Mouse (Mus musculus) right cerebral cortex, postnatal 36 days (tissue): ENCODE data around the gene Ccdc6.

Experiments
- DNase-seq, 2 experiments: peaks; one replicate each; pipeline ENCODE4 v3.0.0; 2022; ENCODE audit warnings: low spot score in 2 of 2, mixed read lengths in 1 of 2

Gene Ccdc6

GRCm38 (mm10) chr10:70132087-70132560 is 35.2 kb downstream of the Ccdc6 start:
- DNase-seq, result no peak

- no peak for DNase-seq
Observed at GRCm38 (mm10) chr10:70132714-70133113, 35.8 kb downstream of the Ccdc6 start.

DNA sequence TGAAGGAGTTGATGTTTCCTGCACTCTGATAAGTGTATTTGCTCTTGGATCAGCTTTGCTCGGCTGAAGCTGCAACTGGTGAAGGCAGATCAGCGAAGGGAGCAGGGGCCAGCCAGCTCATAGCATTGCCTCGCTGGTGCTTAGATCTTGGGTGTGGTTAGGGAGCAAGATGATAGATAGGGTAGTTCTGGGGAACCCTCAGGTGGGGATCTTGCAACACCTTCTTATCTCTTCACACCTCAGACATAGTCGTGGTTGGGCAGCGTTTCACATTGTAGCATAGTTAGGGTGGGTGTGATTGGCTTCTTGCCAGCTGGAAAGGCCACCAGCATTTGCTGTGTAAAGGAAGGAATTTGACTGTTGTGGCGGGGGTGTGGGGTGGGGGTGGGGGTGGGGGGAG is 36.3 kb downstream of the Ccdc6 start:
- peak; percentile 29 to 50 for DNase-seq

- DNase-seq, result no peak
Observed at GRCm38 (mm10) chr10:70135680-70136079, 38.8 kb downstream of the Ccdc6 start.

GRCm38 (mm10) chr10:70137652-70138051 is 40.7 kb downstream of the Ccdc6 start:
- no peak for DNase-seq

DNA sequence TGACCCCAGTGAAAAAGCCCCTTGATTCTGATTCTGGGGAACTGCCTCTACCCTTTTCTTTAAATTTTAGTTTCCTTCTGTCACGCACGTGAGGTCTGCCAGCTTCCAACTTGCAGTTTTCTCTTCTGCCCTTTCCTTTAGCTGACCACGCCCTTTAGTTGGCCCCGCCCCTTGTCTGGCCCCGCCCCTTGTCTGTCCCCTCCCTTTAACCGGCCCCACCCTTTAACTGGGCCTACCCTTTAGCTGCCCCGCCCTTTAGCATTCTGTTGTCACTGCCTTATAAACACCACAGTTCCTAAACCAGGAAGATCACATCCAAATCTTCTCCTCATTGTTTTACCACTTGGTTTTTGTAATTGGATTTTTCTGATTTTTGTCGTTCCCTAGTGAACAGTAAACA is 41.2 kb downstream of the Ccdc6 start:
- DNase-seq, result no peak

- no peak for DNase-seq
Observed at GRCm38 (mm10) chr10:70139368-70139767, 42.4 kb downstream of the Ccdc6 start.

DNA sequence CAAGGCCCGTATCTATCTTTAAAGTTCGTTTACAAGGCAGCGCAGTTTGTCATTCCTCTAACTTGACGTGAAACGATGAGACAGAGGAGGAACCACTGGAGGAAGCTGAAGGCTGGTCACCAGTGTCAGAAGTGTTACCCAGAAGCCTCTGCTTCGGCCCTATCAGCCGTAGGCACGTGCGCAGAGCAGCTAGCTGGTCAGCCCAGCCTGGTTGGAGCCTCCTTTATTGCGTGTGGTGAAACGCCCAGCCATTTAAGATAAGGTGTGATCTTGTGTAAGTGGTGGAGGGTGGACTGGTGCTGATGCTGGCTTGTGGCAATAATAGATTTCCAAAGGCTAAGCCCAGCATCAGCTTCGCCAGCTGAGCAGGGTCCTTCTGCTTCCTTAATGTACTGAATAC is 43.5 kb downstream of the Ccdc6 start:
- DNase-seq, result no peak

- peak; percentile 22 to 36 for DNase-seq
Observed at GRCm38 (mm10) chr10:70142623-70143022, 45.7 kb downstream of the Ccdc6 start.

GRCm38 (mm10) chr10:70144004-70144557 is 47.2 kb downstream of the Ccdc6 start:
- no peak for DNase-seq

GRCm38 (mm10) chr10:70145873-70146272 is 49.0 kb downstream of the Ccdc6 start:
- DNase-seq, result no peak

DNA sequence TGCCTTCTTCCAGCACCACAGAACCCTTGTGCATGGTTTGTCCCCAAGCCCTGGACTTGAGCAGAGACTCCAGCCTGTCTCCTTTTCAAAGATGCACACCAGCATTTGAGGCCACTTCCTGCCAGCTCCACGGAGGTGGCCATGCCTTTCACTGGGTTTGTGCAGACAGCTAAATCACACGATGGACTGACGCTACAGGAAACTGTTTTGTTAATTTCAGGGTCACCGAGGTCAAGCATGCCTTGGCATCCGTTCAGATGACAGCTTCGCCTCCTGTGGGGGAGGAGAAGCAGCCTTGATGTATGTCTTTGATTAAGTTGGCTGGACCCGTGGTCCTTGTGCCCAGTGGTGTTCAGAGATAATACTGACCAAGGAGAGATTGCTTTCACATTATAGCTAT is 52.2 kb downstream of the Ccdc6 start:
- DNase-seq, result no peak

GRCm38 (mm10) chr10:70150301-70150700 is 53.4 kb downstream of the Ccdc6 start:
- DNase-seq, result no peak

DNA sequence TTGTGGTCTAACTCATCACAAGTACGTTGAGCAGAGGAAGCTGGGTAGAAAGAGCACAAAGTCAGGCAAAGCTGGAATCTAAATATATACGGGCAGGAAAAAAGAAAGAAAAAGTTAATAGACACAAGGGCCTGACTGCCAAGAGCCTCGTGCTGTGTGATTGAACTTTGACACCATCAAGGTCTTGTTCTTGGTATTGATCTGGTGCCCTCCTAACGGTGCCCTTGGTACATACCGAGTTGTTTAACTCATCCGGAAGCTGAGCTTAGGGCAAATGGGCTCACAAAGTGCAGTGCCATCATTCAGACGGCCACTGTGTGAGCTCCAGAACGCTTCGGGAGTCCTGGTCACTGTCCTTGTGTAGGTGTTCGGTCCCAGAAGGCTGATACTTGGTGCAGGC is 54.2 kb downstream of the Ccdc6 start:
- DNase-seq, result no peak

DNA sequence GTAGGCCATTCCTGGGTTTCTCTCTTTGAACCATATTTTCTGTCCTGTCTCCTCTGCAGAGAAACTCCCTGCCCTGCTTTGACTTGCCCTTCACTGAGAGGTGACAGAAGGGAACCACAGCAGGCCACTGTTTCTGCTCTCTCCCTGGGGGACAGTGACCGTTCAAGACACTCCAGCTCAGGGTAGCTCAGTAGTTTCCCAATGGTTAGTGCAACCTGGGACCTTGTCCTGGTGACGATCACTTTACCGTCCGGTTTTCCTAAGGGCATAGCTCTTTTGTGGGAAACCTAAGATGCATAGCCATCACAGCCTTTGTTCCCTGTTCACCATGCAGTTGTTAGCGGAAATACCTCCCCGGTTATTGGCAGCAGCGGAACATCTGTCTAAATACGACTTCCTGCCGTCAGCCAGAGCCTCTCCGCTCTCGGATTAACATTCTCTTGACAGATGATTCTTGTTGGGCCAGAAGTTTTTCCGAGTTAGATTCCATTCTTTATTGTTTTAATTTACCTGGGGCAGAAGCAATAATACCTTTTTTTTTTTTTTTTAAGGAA is 55.3 kb downstream of the Ccdc6 start:
- DNase-seq, result no peak

GRCm38 (mm10) chr10:70153810-70154209 is 56.9 kb downstream of the Ccdc6 start:
- DNase-seq, result no peak

GRCm38 (mm10) chr10:70156431-70157165 is 59.7 kb downstream of the Ccdc6 start:
- DNase-seq, result no peak

DNA sequence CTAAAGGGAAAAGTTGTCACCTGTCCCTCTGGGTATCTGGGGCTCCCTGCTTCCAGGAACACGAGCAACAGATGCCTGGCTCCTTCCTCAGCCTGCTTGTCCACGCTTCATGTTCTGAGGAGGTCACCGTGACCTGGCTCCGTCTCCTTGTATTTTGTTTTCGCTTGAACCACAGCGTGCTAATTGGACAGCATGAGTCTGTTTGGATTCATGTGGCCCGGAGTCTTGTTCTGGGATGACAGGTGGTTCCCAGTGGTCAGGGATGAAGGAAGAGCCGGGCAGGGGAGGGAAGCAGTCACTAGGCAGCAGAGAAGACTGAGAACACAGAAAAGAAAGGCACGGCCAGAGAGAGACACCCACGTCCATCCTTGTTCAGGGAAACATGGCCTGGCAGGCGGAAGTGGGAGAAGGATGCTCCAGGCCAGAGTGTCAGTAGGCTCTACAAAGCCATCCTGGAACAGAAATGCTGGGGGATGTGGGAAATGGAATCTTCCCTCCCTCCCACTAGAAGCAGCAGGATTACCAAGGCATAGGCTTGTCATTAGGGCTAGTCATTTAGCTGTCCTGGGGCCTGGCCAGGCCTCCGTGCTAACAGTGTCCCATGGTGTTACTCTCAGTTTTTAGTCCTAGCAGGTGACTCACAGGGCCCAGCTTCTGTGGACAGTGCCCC is 62.9 kb downstream of the Ccdc6 start:
- no peak for DNase-seq

- no peak for DNase-seq
Observed at GRCm38 (mm10) chr10:70160811-70161210, 63.9 kb downstream of the Ccdc6 start.

DNA sequence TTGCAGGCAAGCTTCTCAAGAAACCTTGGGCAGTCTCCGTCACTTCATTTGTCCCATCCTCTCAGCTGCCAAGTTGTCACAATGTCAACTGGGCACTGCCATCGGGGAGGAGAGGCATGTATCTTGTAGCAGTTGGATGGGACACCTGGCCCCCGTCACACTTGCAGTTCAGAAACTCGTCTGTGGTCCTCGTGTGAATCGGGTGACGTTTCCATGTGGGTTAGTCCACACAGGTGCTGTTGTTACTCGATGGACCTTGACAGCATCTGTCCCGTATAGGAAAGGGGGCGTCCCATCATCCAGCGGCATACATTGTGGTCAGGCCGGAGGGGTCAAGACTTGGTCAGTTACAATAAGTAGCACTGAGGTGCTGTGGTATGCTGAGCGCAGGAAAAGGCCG is 64.6 kb downstream of the Ccdc6 start:
- no peak for DNase-seq

DNA sequence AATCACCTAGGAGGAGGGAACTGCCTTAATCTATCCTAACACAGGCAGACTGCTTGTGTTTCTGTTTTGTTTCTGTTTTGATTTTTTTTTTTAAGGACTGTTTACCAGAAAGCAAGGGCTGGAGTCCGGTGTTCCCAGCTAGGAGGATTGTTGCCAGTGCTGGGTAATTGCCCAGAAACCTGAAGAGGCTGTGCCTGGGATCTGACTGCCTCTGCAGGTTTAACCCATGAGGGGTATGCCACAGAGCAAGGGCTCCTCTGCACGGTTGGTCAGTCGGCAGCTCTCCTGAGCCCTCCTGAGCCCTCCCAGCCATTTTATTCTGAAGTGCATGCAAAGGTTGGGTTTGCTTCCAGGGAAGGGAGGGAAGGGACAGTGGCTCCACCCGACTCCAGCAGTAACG is 66.8 kb downstream of the Ccdc6 start:
- no peak for DNase-seq

DNA sequence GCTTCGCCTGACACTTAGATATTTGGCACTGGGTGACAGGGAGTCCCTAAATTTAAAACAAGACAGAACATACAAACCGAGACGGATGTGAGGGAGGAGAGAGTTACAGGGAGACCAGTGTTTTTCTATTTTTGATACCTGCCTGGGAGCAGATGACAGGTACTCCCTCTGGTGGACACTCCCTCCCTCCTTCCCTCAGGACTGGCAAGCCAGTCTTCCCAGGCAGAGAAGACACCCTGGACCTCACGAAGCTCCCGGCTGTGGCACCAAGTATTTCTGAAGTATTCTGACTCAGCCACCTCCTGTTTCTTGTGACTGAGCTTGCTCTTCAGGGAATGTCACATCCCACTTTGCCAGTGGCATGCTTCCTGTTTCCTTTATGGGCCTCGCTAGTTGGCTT is 69.0 kb downstream of the Ccdc6 start:
- peak; percentile 55 to 69 for DNase-seq

DNA sequence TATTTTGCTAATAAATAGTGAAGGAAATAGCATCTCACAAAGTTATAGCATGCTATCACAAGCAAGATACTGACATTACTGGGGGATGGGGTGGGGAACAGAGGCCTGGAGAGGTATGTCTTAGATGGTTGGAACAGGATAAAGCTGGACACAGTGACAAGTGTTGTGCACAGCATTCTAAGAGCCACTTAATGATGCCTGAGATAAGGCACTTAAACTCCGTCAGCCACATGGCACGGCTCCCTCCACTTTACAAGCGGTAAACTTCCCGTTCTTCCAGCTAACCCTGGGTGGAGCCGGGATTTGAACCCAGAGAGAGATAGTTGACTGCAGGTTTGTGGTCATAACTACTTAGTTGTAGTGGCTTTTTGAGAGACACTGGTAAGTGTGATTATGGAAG is 69.5 kb downstream of the Ccdc6 start:
- DNase-seq, result no peak
